10 mouse cellular contexts compared by ENCODE assay signal in the genomic region with DNA sequence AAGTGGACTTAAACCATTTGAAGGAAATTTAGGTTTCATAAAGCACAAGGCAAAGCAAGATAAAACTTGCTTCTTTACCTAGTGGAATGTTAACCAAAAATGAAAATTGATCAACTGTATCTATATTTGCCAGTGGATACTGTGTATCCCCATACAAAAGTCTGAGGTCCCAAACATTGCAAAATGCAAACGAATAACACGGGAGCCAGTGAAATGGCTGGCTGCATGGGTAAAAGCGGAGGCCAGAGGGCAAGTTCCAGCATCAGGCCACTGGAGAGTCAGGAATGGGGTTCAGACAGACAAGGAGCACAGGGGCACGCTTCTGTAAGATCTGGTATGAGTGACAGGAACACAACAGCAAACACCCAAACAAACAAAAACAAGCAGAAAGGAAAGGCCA. TPM values are rescaled to one million over a fixed set of nuclear protein-coding genes. Genes with fewer than 3 reads are reported as not detected.
DNase-seq lines count a peak whose midpoint lies in the region; ATAC-seq and TF ChIP-seq lines count a peak whose summit lies in the region.
"Had no signal": no experiment of that assay in that cellular context is flagged by ENCODE, and none has a peak within 500 bp of the region (broad histone marks: within the 10 kb centered on the region; RNA-seq: fewer than 3 reads in every experiment).

No protein-coding gene starts in this region.

- H3K36me3 ChIP-seq in hindbrain, embryonic 10.5 days = no peaks in the 10 kb centered on the region
- no peaks in the 10 kb centered on the region for H3K36me3 ChIP-seq in hindbrain, embryonic 11.5 days (ENCODE audit: control insufficient read depth, insufficient read depth, low read length)
- H3K36me3 ChIP-seq in MEL (ENCODE audit: control insufficient read depth in 1 of 2, insufficient read depth in 2 of 2, low read length in 2 of 2) = peaks cover 0 to 23% of the 10 kb centered on the region in 2 experiments; a peak in 2 of 4 replicates
- H3K36me3 ChIP-seq in embryonic facial prominence, embryonic 14.5 days (ENCODE audit: control insufficient read depth, insufficient read depth, low read length) = no peaks in the 10 kb centered on the region
- no peaks in the 10 kb centered on the region for H3K36me3 ChIP-seq in liver, embryonic 13.5 days

- no peak for TF ChIP-seq POLR2A in MEL (IDR thresholded peaks at IDR 0.05; ENCODE audit: control insufficient read depth in 1 of 2, insufficient read depth in 1 of 2, low read depth in 1 of 2, low read length in 2 of 2, poor library complexity in 1 of 2)

- no peaks in the 10 kb centered on the region for H3K27me3 ChIP-seq in hindbrain, embryonic 10.5 days (ENCODE audit: insufficient read depth, poor library complexity, severe bottlenecking)
- no peaks in the 10 kb centered on the region for H3K27me3 ChIP-seq in hindbrain, embryonic 11.5 days (ENCODE audit: control insufficient read depth, insufficient read depth, low read length)
- H3K27me3 ChIP-seq in MEL (ENCODE audit: control insufficient read depth in 1 of 2, insufficient read depth in 2 of 2, low read length in 2 of 2) = no peaks in the 10 kb centered on the region
- H3K27me3 ChIP-seq in embryonic facial prominence, embryonic 14.5 days (replicated peaks; ENCODE audit: control insufficient read depth, insufficient read depth, low read length) = no peaks in the 10 kb centered on the region
- H3K27me3 ChIP-seq in liver, embryonic 13.5 days = no peaks in the 10 kb centered on the region

- 50% methylated on average over 4 of the region's 4 CpGs for WGBS in hindbrain, embryonic 10.5 days
- whole genome bisulfite sequencing in hindbrain, embryonic 11.5 days = 57% methylated on average over 4 of the region's 4 CpGs
- 66% methylated on average over 4 of the region's 4 CpGs for WGBS in embryonic facial prominence, embryonic 14.5 days
- 60% methylated on average over 4 of the region's 4 CpGs for WGBS in liver, embryonic 13.5 days (ENCODE audit: insufficient replicate concordance)

- peak overlapping the region; percentile 79 for H3K4me3 ChIP-seq in hindbrain, embryonic 10.5 days
- H3K4me3 ChIP-seq in hindbrain, embryonic 11.5 days (ENCODE audit: low read depth, low read length) = no peak overlapping the region
- peak overlapping the region; percentile 70 to 87; a peak in 3 of 4 replicates for H3K4me3 ChIP-seq in MEL (ENCODE audit: control insufficient read depth in 1 of 2, insufficient read depth in 1 of 2, low read depth in 2 of 2, low read length in 2 of 2)
- no peak overlapping the region for H3K4me3 ChIP-seq in embryonic facial prominence, embryonic 14.5 days (ENCODE audit: low read depth, low read length)
- peak overlapping the region; percentile 89 for H3K4me3 ChIP-seq in liver, embryonic 13.5 days (replicated peaks)

- no peak for TF ChIP-seq EP300 in MEL (IDR thresholded peaks at IDR 0.05; ENCODE audit: low read depth in 1 of 2, low read length in 2 of 2)

- no peak for ATAC-seq in hindbrain, embryonic 11.5 days (ENCODE audit: low FRiP score)
- ATAC-seq in embryonic facial prominence, embryonic 14.5 days (ENCODE audit: low read depth) = no peak
- ATAC-seq in liver, embryonic 13.5 days (ENCODE audit: low read depth) = no peak

- DNase-seq in hindbrain, embryonic 10.5 days (ENCODE audit: low spot score) = no peak
- no peak for DNase-seq in hindbrain, embryonic 11.5 days (ENCODE audit: low spot score)
- no peak for DNase-seq in MEL (ENCODE audit: low read depth, low spot score)
- no peak for DNase-seq in embryonic facial prominence, embryonic 14.5 days (ENCODE audit: low spot score)
- DNase-seq in liver, embryonic 13.5 days = no peak
- DNase-seq in thymus, postnatal 14 days = no peak
- no peak for DNase-seq in urinary bladder, adult 2 months (ENCODE audit: low spot score)
- no peak for DNase-seq in cerebellum, postnatal 10 days
- DNase-seq: adrenal gland, postnatal 14 days; spleen, adult 18-20 months had no signal

- no peak overlapping the region; the same call in 1 of the 2 replicates for H3K4me2 ChIP-seq in hindbrain, embryonic 11.5 days (replicated peaks; ENCODE audit: low read depth, low read length)
- peak overlapping the region; percentile 68; the same call in 1 of the 2 replicates for H3K4me2 ChIP-seq in embryonic facial prominence, embryonic 14.5 days (ENCODE audit: low read depth, low read length)
- peak overlapping the region; percentile 91 for H3K4me2 ChIP-seq in liver, embryonic 13.5 days

- H3K9me3 ChIP-seq in hindbrain, embryonic 10.5 days = no peaks in the 10 kb centered on the region
- no peaks in the 10 kb centered on the region for H3K9me3 ChIP-seq in hindbrain, embryonic 11.5 days (ENCODE audit: control insufficient read depth, low read length)
- no peaks in the 10 kb centered on the region for H3K9me3 ChIP-seq in MEL (replicated peaks; ENCODE audit: insufficient read depth, low read length)
- no peaks in the 10 kb centered on the region for H3K9me3 ChIP-seq in embryonic facial prominence, embryonic 14.5 days (ENCODE audit: control insufficient read depth, low read length)
- H3K9me3 ChIP-seq in liver, embryonic 13.5 days (replicated peaks) = no peaks in the 10 kb centered on the region

- no peak overlapping the region for H3K9ac ChIP-seq in hindbrain, embryonic 11.5 days (ENCODE audit: low read depth, low read length)
- H3K9ac ChIP-seq in MEL (ENCODE audit: control insufficient read depth, low read depth, low read length, poor library complexity, severe bottlenecking) = no peak overlapping the region; the same call in 1 of the 2 replicates
- H3K9ac ChIP-seq in embryonic facial prominence, embryonic 14.5 days (ENCODE audit: low read depth, low read length) = no peak overlapping the region
- H3K9ac ChIP-seq in liver, embryonic 13.5 days = peak overlapping the region; percentile 90

- no peak overlapping the region for H3K27ac ChIP-seq in hindbrain, embryonic 10.5 days
- no peak overlapping the region for H3K27ac ChIP-seq in hindbrain, embryonic 11.5 days (ENCODE audit: low read depth, low read length)
- H3K27ac ChIP-seq in MEL (ENCODE audit: control insufficient read depth, low read depth, low read length) = no peak overlapping the region
- no peak overlapping the region for H3K27ac ChIP-seq in embryonic facial prominence, embryonic 14.5 days (replicated peaks; ENCODE audit: low read depth, low read length)
- peak overlapping the region; percentile 88 for H3K27ac ChIP-seq in liver, embryonic 13.5 days

- no peak for TF ChIP-seq CTCF in MEL (IDR thresholded peaks at IDR 0.05 in 2 of 3, conservative IDR thresholded peaks at IDR 0.05 in 1 of 3; ENCODE audit: control insufficient read depth in 1 of 3, insufficient read depth in 1 of 3, low read depth in 2 of 3, low read length in 3 of 3, poor library complexity in 1 of 3, severe bottlenecking in 1 of 3)

- H3K79me2 ChIP-seq in MEL (ENCODE audit: control insufficient read depth, insufficient read depth, low read length, poor library complexity) = peaks cover 33% of the 10 kb centered on the region

- H3K4me1 ChIP-seq in hindbrain, embryonic 10.5 days (replicated peaks) = peaks cover 42% of the 10 kb centered on the region
- H3K4me1 ChIP-seq in hindbrain, embryonic 11.5 days (replicated peaks; ENCODE audit: control insufficient read depth, insufficient read depth, low read length) = no peaks in the 10 kb centered on the region
- peaks cover 16 to 18% of the 10 kb centered on the region in 2 experiments for H3K4me1 ChIP-seq in MEL (ENCODE audit: control insufficient read depth in 1 of 2, insufficient read depth in 2 of 2, low read length in 2 of 2)
- H3K4me1 ChIP-seq in embryonic facial prominence, embryonic 14.5 days (ENCODE audit: control insufficient read depth, insufficient read depth, low read length) = peaks cover 10% of the 10 kb centered on the region; the same call in 1 of the 2 replicates
- H3K4me1 ChIP-seq in liver, embryonic 13.5 days (replicated peaks) = peaks cover 77% of the 10 kb centered on the region

- no peak for TF ChIP-seq RAD21 in MEL (IDR thresholded peaks at IDR 0.05; ENCODE audit: low read depth, low read length)

TF ChIP-seq in MEL, 35 proteins besides CTCF, POLR2A, EP300 and RAD21 (continues in another document):
- TF ChIP-seq ZC3H11A (IDR thresholded peaks at IDR 0.05; ENCODE audit: low read depth, low read length) (no peak), CHD2 (IDR thresholded peaks at IDR 0.05; ENCODE audit: low read length) (no peak), SIN3A (IDR thresholded peaks at IDR 0.05; ENCODE audit: low read length) (no peak), HCFC1 (IDR thresholded peaks at IDR 0.05; ENCODE audit: low read depth, low read length) (no peak), POLR2AphosphoS2 (IDR thresholded peaks at IDR 0.05; ENCODE audit: low read length) (no peak), SMC3 (IDR thresholded peaks at IDR 0.05; ENCODE audit: low read depth, low read length) (no peak), TAL1 (IDR thresholded peaks at IDR 0.05; ENCODE audit: low read length) (no peak), KAT2A (conservative IDR thresholded peaks at IDR 0.05; ENCODE audit: low read depth, low read length) (no peak), GABPA (IDR thresholded peaks at IDR 0.05; ENCODE audit: low read depth, low read length) (no peak), UBTF (IDR thresholded peaks at IDR 0.05; ENCODE audit: borderline replicate concordance, insufficient read depth, low read depth, low read length) (no peak), USF2 (IDR thresholded peaks at IDR 0.05; ENCODE audit: borderline replicate concordance in 1 of 2, insufficient read depth in 1 of 2, low read depth in 1 of 2, low read length in 2 of 2) (no peak), JUND (IDR thresholded peaks at IDR 0.05; ENCODE audit: low read depth, low read length) (no peak), BHLHE40 (IDR thresholded peaks at IDR 0.05; ENCODE audit: borderline replicate concordance, low read depth, low read length) (no peak), NRF1 (IDR thresholded peaks at IDR 0.05; ENCODE audit: insufficient read depth, low read depth, low read length, poor library complexity, severe bottlenecking) (no peak), ELF1 (IDR thresholded peaks at IDR 0.05; ENCODE audit: low read depth, low read length) (no peak), MAFK (IDR thresholded peaks at IDR 0.05; ENCODE audit: borderline replicate concordance, low read depth, low read length) (no peak), MAZ (IDR thresholded peaks at IDR 0.05; ENCODE audit: low read depth, low read length) (no peak)

RNA-seq across cellular contexts. Expression of gene Gne, which starts 13.3 kb away (rescaled TPM):
- polyA plus RNA-seq in hindbrain, embryonic 10.5 days (2016; fragmentation: Nextera tagmentation; extraction: Ambion mirVana) = 20.0 and 20.1 TPM in 2 replicates
- polyA plus RNA-seq in hindbrain, embryonic 11.5 days (2014; fragmentation: Nextera tagmentation; extraction: Ambion mirVana) = 23.1 and 24.2 TPM in 2 replicates
- 28.2 and 32.4 TPM in 2 replicates for total RNA-seq in MEL (2012; rRNA removed)
- 100 to 1,000 TPM in 1 of 2 experiments, 10 to 100 TPM in 1; 53.0 to 127 TPM for polyA plus RNA-seq in MEL (2012; ENCODE audit: insufficient read depth in 1 of 2, insufficient read length in 2 of 2, low read depth in 1 of 2, low replicate concordance in 2 of 2, missing spikeins in 1 of 2)
- 27.6 and 29.0 TPM in 2 replicates for polyA plus RNA-seq in embryonic facial prominence, embryonic 14.5 days (2014; fragmentation: Nextera tagmentation; extraction: Ambion mirVana)
- polyA plus RNA-seq in liver, embryonic 13.5 days (2015; fragmentation: Nextera tagmentation; extraction: Ambion mirVana) = 26.2 and 32.1 TPM in 2 replicates
- 11.6 and 17.9 TPM in 2 replicates for polyA plus RNA-seq in urinary bladder, adult 2 months (2012; rRNA removed)

Comparison
In these comparisons a context has a peak if more than half of its experiments do, and no peak if none do; other contexts are left out.
1. H3K4me3 ChIP-seq: peak in hindbrain, embryonic 10.5 days (single experiment), MEL (2 of 2) and liver, embryonic 13.5 days (single experiment); none in hindbrain, embryonic 11.5 days (single experiment) and embryonic facial prominence, embryonic 14.5 days (single experiment).